In genomic region chr2:70568198-70568941, GRCm38 (mm10) we compare ENCODE assay signal across 8 mouse cellular contexts. TPM values are rescaled to one million over a fixed set of nuclear protein-coding genes. Genes with fewer than 3 reads are reported as not detected.
DNase-seq lines count a peak whose midpoint lies in the region; ATAC-seq and TF ChIP-seq lines count a peak whose summit lies in the region.

No protein-coding gene starts in this region.

- H3K36me3 ChIP-seq in heart, embryonic 14.5 days (ENCODE audit: control insufficient read depth, insufficient read depth, low read length) = no peaks in the 10 kb centered on the region
- no peaks in the 10 kb centered on the region; the same call in 1 of the 2 replicates for H3K36me3 ChIP-seq in hindbrain, embryonic 14.5 days (replicated peaks; ENCODE audit: control insufficient read depth, insufficient read depth)
- peaks cover 7% of the 10 kb centered on the region; the same call in 1 of the 2 replicates for H3K36me3 ChIP-seq in midbrain, embryonic 14.5 days (ENCODE audit: control insufficient read depth, insufficient read depth, low read length)

- TF ChIP-seq CTCF in bone marrow macrophage, adult 2 months (IDR thresholded peaks at IDR 0.05; ENCODE audit: low read depth, low read length) = no peak

- WGBS in heart, embryonic 14.5 days = under 1% methylated on average over 34 of the region's 34 CpGs
- under 1% methylated on average over 34 of the region's 34 CpGs for WGBS in hindbrain, embryonic 14.5 days
- under 1% methylated on average over 34 of the region's 34 CpGs for WGBS in midbrain, embryonic 14.5 days

- no peaks in the 10 kb centered on the region for H3K9me3 ChIP-seq in heart, embryonic 14.5 days (ENCODE audit: control insufficient read depth, low read length)
- no peaks in the 10 kb centered on the region for H3K9me3 ChIP-seq in hindbrain, embryonic 14.5 days (ENCODE audit: control insufficient read depth, low read length)
- no peaks in the 10 kb centered on the region for H3K9me3 ChIP-seq in midbrain, embryonic 14.5 days (ENCODE audit: control insufficient read depth, low read length)

- peak overlapping the region; percentile 86 for H3K4me2 ChIP-seq in heart, embryonic 14.5 days (ENCODE audit: low read length)
- peak overlapping the region; percentile 65 for H3K4me2 ChIP-seq in hindbrain, embryonic 14.5 days (replicated peaks)
- H3K4me2 ChIP-seq in midbrain, embryonic 14.5 days (ENCODE audit: low read length) = peak overlapping the region; percentile 66

- no peak for ATAC-seq in heart, embryonic 14.5 days (ENCODE audit: insufficient number of reproducible peaks, insufficient read depth, low FRiP score, low read depth)
- ATAC-seq in hindbrain, embryonic 14.5 days (ENCODE audit: low FRiP score) = peak; percentile 46
- ATAC-seq in midbrain, embryonic 14.5 days (ENCODE audit: low FRiP score, low TSS enrichment) = peak; percentile 72

- peak overlapping the region; percentile 42 to 48 for H3K4me3 ChIP-seq in heart, embryonic 14.5 days (ENCODE audit: control insufficient read depth in 1 of 2, insufficient read depth in 1 of 2, low read depth in 1 of 2, low read length in 2 of 2)
- peak overlapping the region; percentile 20 for H3K4me3 ChIP-seq in bone marrow macrophage, adult 2 months (ENCODE audit: insufficient read depth, low read length)
- peak overlapping the region; percentile 55 for H3K4me3 ChIP-seq in hindbrain, embryonic 14.5 days (replicated peaks; ENCODE audit: low read length)
- peak overlapping the region; percentile 53 for H3K4me3 ChIP-seq in midbrain, embryonic 14.5 days (replicated peaks; ENCODE audit: low read depth, low read length)

- DNase-seq in heart, postnatal 36 days = no peak
- peak; percentile 63 for DNase-seq in hindbrain, embryonic 14.5 days (ENCODE audit: low spot score)
- DNase-seq in midbrain, embryonic 14.5 days = peak; percentile 84
- no peak for DNase-seq in thymus, postnatal 10 days (ENCODE audit: low spot score in 2 of 2)
- no peak for DNase-seq in thymus, postnatal 4 days
- no peak for DNase-seq in left cerebral cortex, postnatal 25 days (ENCODE audit: low spot score in 2 of 2)

- H3K9ac ChIP-seq in heart, embryonic 14.5 days (ENCODE audit: low read length) = peak overlapping the region; percentile 50
- H3K9ac ChIP-seq in hindbrain, embryonic 14.5 days = peak overlapping the region; percentile 80
- H3K9ac ChIP-seq in midbrain, embryonic 14.5 days (replicated peaks; ENCODE audit: low read length) = peak overlapping the region; percentile 88

- intact Hi-C loops in heart, postnatal 36 days (cut with DNase I) = no loop called here
- intact Hi-C loops in left cerebral cortex, postnatal 25 days (cut with DNase I) = no loop called here

- no peak for TF ChIP-seq POLR2A in bone marrow macrophage, adult 2 months (IDR thresholded peaks at IDR 0.05; ENCODE audit: borderline replicate concordance, low read depth, low read length)

- peaks cover 88% of the 10 kb centered on the region for H3K27me3 ChIP-seq in heart, embryonic 14.5 days (ENCODE audit: control insufficient read depth, insufficient read depth, low read length)
- peaks cover 73% of the 10 kb centered on the region for H3K27me3 ChIP-seq in hindbrain, embryonic 14.5 days (ENCODE audit: control insufficient read depth, insufficient read depth, low read length)
- H3K27me3 ChIP-seq in midbrain, embryonic 14.5 days (ENCODE audit: control insufficient read depth, insufficient read depth, low read length) = peaks cover 51% of the 10 kb centered on the region

- peaks cover 34 to 43% of the 10 kb centered on the region in 2 experiments for H3K4me1 ChIP-seq in heart, embryonic 14.5 days (ENCODE audit: control insufficient read depth in 2 of 2, insufficient read depth in 2 of 2, low read length in 2 of 2)
- no peaks in the 10 kb centered on the region for H3K4me1 ChIP-seq in bone marrow macrophage, adult 2 months (ENCODE audit: control insufficient read depth, insufficient read depth, low read length)
- H3K4me1 ChIP-seq in hindbrain, embryonic 14.5 days (replicated peaks; ENCODE audit: control insufficient read depth, insufficient read depth, low read length) = peaks cover 10% of the 10 kb centered on the region; the same call in 1 of the 2 replicates
- H3K4me1 ChIP-seq in midbrain, embryonic 14.5 days (ENCODE audit: control insufficient read depth, insufficient read depth, low read length) = peaks cover 13% of the 10 kb centered on the region

- no peak overlapping the region for H3K27ac ChIP-seq in heart, embryonic 14.5 days (replicated peaks in 1 of 2; ENCODE audit: control insufficient read depth in 1 of 2, insufficient read depth in 1 of 2, low read depth in 2 of 2, low read length in 2 of 2)
- no peak overlapping the region for H3K27ac ChIP-seq in bone marrow macrophage, adult 2 months (ENCODE audit: insufficient read depth, low read depth, low read length)
- peak overlapping the region; percentile 95 for H3K27ac ChIP-seq in hindbrain, embryonic 14.5 days
- H3K27ac ChIP-seq in midbrain, embryonic 14.5 days (replicated peaks; ENCODE audit: low read depth, low read length) = peak overlapping the region; percentile 94

RNA-seq across cellular contexts. Expression of gene Gad1, which starts 15.5 kb away (rescaled TPM):
- 0.23 and 0.26 TPM in 2 replicates for polyA plus RNA-seq in heart, embryonic 14.5 days (2014; fragmentation: Nextera tagmentation; extraction: Ambion mirVana)
- total RNA-seq in heart, postnatal 36 days (2021) = under 1 TPM; 0.43 to 0.80 TPM
- polyA plus RNA-seq in bone marrow macrophage, adult 2 months (2012; ENCODE audit: insufficient read depth, insufficient read length, missing spikeins) = not detected in 2 replicates
- 89.8 and 119 TPM in 2 replicates for polyA plus RNA-seq in hindbrain, embryonic 14.5 days (2014; fragmentation: Nextera tagmentation; extraction: Ambion mirVana)
- 111 and 113 TPM in 2 replicates for polyA plus RNA-seq in midbrain, embryonic 14.5 days (2014; fragmentation: Nextera tagmentation; extraction: Ambion mirVana)
- 100 to 1,000 TPM; 313 to 395 TPM for total RNA-seq in left cerebral cortex, postnatal 25 days (2021)

RNA-seq across cellular contexts. Expression of gene Erich2, which starts 59.8 kb away (rescaled TPM):
- polyA plus RNA-seq in heart, embryonic 14.5 days (2014; fragmentation: Nextera tagmentation; extraction: Ambion mirVana) = 0.36 and 1.0 TPM in 2 replicates
- total RNA-seq in heart, postnatal 36 days (2021) = not detected
- polyA plus RNA-seq in bone marrow macrophage, adult 2 months (2012; ENCODE audit: insufficient read depth, insufficient read length, missing spikeins) = not detected in 2 replicates
- polyA plus RNA-seq in hindbrain, embryonic 14.5 days (2014; fragmentation: Nextera tagmentation; extraction: Ambion mirVana) = 1.9 and 3.8 TPM in 2 replicates
- polyA plus RNA-seq in midbrain, embryonic 14.5 days (2014; fragmentation: Nextera tagmentation; extraction: Ambion mirVana) = 1.00 and 2.3 TPM in 2 replicates
- total RNA-seq in left cerebral cortex, postnatal 25 days (2021) = under 1 TPM; 0.21 to 0.50 TPM

Comparison
In these comparisons a context has a peak if more than half of its experiments do, and no peak if none do; other contexts are left out.
1. H3K27ac ChIP-seq: peak in hindbrain, embryonic 14.5 days (single experiment) and midbrain, embryonic 14.5 days (single experiment); none in heart, embryonic 14.5 days (0 of 2) and bone marrow macrophage, adult 2 months (single experiment).
2. DNase-seq: peak in hindbrain, embryonic 14.5 days (single experiment) and midbrain, embryonic 14.5 days (single experiment); none in heart, postnatal 36 days (0 of 2), thymus, postnatal 10 days (0 of 2), thymus, postnatal 4 days (single experiment) and left cerebral cortex, postnatal 25 days (0 of 2).
3. RNA of gene Gad1, which starts 15.5 kb away (polyA plus RNA-seq): 111 to 113 TPM in midbrain, embryonic 14.5 days and 89.8 to 119 TPM in hindbrain, embryonic 14.5 days; 0.23 to 0.26 TPM in heart, embryonic 14.5 days and not detected in bone marrow macrophage, adult 2 months; every median in the first group is over 10 times any median in the second.
4. Peak in every context shown above with its lines, with median percentiles within 50 percentile points of each other: H3K4me2 ChIP-seq, H3K4me3 ChIP-seq and H3K9ac ChIP-seq.